Mouse (Mus musculus) cerebellum, adult 2 months (tissue): ENCODE data around the gene Gdnf. TPM values are rescaled to one million over a fixed set of nuclear protein-coding genes. Genes with fewer than 3 reads are reported as not detected.
A peak's percentile ranks its signal among the peaks of the same experiment; 100 is the strongest.

ENCODE experiments used
- DNase-seq, 2 experiments: peaks; one replicate each; pipeline ENCODE4 v3.0.0; 2021
- H3K27ac ChIP-seq: fragments of 200-500 bp; 2 replicates; pipeline ENCODE4 v1.5.1; 2012; ENCODE audit warnings: low read length, control low read depth, inconsistent platforms; ENCODE audit not compliant: insufficient read depth
- H3K27me3 ChIP-seq: fragments of 200-500 bp; 2 replicates; pipeline ENCODE4 v1.6.1; 2012; ENCODE audit warnings: inconsistent platforms, mild to moderate bottlenecking, low read length, moderate library complexity; ENCODE audit not compliant: control insufficient read depth, insufficient read depth
- H3K4me1 ChIP-seq: fragments of 200-500 bp; 2 replicates; pipeline ENCODE4 v1.6.1; 2011; ENCODE audit warnings: low read length; ENCODE audit not compliant: control insufficient read depth, insufficient read depth
- H3K4me3 ChIP-seq: fragments of 200-500 bp; replicated peaks from 2 replicates; pipeline ENCODE3; 2011; ENCODE audit warnings: mild to moderate bottlenecking, low read depth, low read length, control low read depth; ENCODE audit not compliant: insufficient read depth
- CTCF ChIP-seq: fragments of 200-500 bp; IDR thresholded peaks from 2 replicates; pipeline ENCODE4 v1.5.1; 2011; ENCODE audit warnings: low read depth, mild to moderate bottlenecking, control low read depth, low read length, moderate library complexity, borderline replicate concordance; ENCODE audit not compliant: insufficient read depth
- POLR2A ChIP-seq: fragments of 200-500 bp; IDR thresholded peaks from 2 replicates; pipeline ENCODE4 v1.6.1; 2011; ENCODE audit warnings: low read length, control low read depth, borderline replicate concordance; ENCODE audit not compliant: insufficient read depth
- WGBS: fragments of 180-500 bp; shearing (Covaris S2); methylation state at CpG from one replicate; pipeline ENCODE4 v1.1.7; 2018; 5-methylcytosine and 5-hydroxymethylcytosine counted together
- polyA plus RNA-seq: library from polyadenylated mRNA; depleted of rRNA; stranded (reverse); fragments of >200 nt; gene quantifications from 2 replicates; pipeline ENCODE4 v1.2.3, GENCODE M21; 2012; rRNA removed

Gene Gdnf
- 0.23 and 0.29 TPM in 2 replicates for polyA plus RNA-seq

- H3K27ac ChIP-seq: no peak within 1 kb of the TSS
- peak in 1 of 2 experiments; percentile 18 for DNase-seq
Measured at GRCm38 (mm10) chr15:7810556-7811252, at the start of gene Gdnf. Gene Gdnf, plus strand, starts transcription at chr15:7810846.

DNA sequence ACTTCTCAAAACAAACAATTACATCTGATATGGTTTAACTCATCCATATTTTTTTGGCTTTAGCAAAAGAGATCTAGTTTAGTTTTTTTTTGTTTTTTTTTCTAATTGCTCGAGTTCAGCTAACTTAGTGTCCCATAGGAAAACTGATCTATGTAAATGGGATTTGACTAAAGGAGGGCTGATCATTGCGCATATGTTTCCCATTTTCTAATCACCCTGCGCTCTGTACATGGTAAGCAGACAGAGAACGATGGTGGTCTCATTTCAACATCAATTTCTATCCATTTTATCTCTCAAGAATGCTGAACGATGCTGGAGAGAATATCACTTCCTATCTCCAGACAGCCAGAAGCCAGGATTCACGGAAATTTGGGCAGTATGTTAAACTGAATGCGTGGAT is 43.5 kb upstream of the Gdnf start:
- H3K4me3 ChIP-seq: no peak overlapping the region
- DNase-seq: no peak
- WGBS: 91% methylated on average over 7 of the region's 7 CpGs
- TF ChIP-seq POLR2A (no peak), CTCF (no peak)
- no peaks in the 10 kb centered on the region for H3K4me1 ChIP-seq
- H3K27me3 ChIP-seq: no peaks in the 10 kb centered on the region
- H3K27ac ChIP-seq: no peak overlapping the region

More at GRCm38 (mm10) chr15:7810556-7811252, at the start of gene Gdnf:
- TF ChIP-seq CTCF (no peak), POLR2A (no peak)
- Histone ChIP-seq H3K4me3 (peak within 1 kb of the TSS; percentile 29), H3K27me3 (peaks cover 13% of the 10 kb centered on the region; the same call in 1 of the 2 replicates), H3K4me1 (0 out of 2 replicates have a peak, but pooled peaks cover 3% of the 10 kb centered on the region)
- under 1% methylated on average over 73 of the region's 73 CpGs for WGBS

DNA sequence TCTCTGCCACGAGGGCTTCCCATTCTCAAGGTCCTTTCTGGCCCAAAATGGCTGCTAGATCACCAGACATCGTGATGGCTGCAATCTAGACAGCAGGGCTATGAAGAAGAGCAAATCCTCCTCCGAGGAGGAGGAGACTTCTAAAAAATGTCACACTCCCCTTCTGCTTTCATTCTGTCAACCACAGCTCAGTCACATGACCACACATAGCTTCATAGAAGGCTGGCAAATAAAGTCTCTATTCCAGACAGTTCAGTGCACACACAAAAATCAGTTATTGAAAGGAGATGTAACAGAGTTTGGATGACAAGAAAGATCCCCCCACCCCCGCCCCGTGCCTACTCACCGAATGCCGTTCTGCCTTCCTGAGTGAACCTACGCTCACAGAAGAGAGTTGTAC is 37.7 kb upstream of the Gdnf start:
- Histone ChIP-seq H3K4me3 (no peak overlapping the region), H3K27me3 (no peaks in the 10 kb centered on the region), H3K27ac (no peak overlapping the region), H3K4me1 (no peaks in the 10 kb centered on the region)
- DNase-seq: no peak
- 83% methylated on average over 8 of the region's 8 CpGs for WGBS
- TF ChIP-seq CTCF (no peak), POLR2A (no peak)

DNA sequence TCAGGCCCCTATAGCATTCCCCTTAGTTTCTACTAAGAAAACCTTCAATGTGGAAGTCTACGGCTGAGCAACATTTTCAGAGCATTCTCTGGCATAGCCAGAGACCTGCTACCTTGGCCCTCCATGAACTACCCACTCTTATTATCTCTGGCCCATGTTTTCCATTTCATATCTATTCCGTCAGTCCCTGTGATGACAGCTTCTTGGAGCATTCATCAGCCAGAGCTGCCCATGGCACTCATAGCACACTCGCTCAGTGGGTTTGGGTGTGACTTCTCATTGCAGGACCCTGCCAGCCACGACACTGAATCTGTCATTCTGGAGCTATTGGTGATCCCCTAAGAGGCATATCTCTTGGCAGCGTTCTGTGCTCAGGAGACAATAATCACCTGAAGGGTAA is 29.1 kb upstream of the Gdnf start:
- no peak for TF ChIP-seq CTCF
- no peak for TF ChIP-seq POLR2A
- Histone ChIP-seq H3K27ac (no peak overlapping the region), H3K4me3 (no peak overlapping the region), H3K4me1 (no peaks in the 10 kb centered on the region), H3K27me3 (no peaks in the 10 kb centered on the region)
- 53% methylated on average over 5 of the region's 5 CpGs for WGBS
- no peak for DNase-seq

- DNase-seq: peak in 1 of 2 experiments; percentile 12
- Histone ChIP-seq H3K4me3 (no peak overlapping the region), H3K27ac (no peak overlapping the region), H3K4me1 (no peaks in the 10 kb centered on the region), H3K27me3 (peaks cover 6% of the 10 kb centered on the region; the same call in 1 of the 2 replicates)
- WGBS: 1% methylated on average over 32 of the region's 32 CpGs
- TF ChIP-seq POLR2A: no peak
- no peak for TF ChIP-seq CTCF
Measured at GRCm38 (mm10) chr15:7809841-7810391, 730 bp upstream of the Gdnf start.

DNA sequence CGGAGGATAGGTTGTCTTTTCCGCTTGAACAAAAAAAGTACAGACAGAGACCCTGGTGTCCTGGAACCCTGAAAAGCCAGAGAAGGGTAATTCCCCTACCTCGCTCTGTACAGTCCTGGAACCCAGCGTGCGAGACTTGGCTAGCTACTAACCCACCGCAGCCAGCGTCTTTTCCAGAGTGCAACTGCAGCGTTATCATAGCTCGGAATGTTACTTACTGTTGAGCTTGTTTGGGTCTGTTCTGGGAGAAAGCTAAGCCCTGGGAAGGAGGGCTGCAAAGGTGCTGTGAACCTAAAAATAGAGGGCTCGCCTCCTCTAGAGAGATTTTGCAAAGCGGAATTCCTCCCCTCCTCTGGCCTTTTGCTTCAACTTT is 593 bp downstream of the Gdnf start:
- H3K4me1 ChIP-seq: 0 out of 2 replicates have a peak, but pooled peaks cover 3% of the 10 kb centered on the region
- TF ChIP-seq POLR2A: no peak

GRCm38 (mm10) chr15:7811856-7812733 is 1.4 kb downstream of the Gdnf start:
- H3K4me1 ChIP-seq: 0 out of 2 replicates have a peak, but pooled peaks cover 3% of the 10 kb centered on the region
- no peak for DNase-seq
- TF ChIP-seq CTCF: no peak
- no peak for TF ChIP-seq POLR2A
- 58% methylated on average over 24 of the region's 24 CpGs for WGBS
- no peak overlapping the region for H3K4me3 ChIP-seq
- no peak overlapping the region for H3K27ac ChIP-seq
- peaks cover 13% of the 10 kb centered on the region; the same call in 1 of the 2 replicates for H3K27me3 ChIP-seq

More for the DNA sequence above, 593 bp downstream of the Gdnf start:
- Histone ChIP-seq H3K27me3 (peaks cover 13% of the 10 kb centered on the region; the same call in 1 of the 2 replicates), H3K27ac (no peak overlapping the region), H3K4me3 (no peak overlapping the region)
- WGBS: 20% methylated on average over 11 of the region's 11 CpGs
- no peak for DNase-seq
